Mouse (Mus musculus): ENCODE data around the gene Tigit.

The Tigit gene

GRCm38 (mm10) chr16:43618286-43618685 is 45.7 kb downstream of the Tigit start:
- no peak for DNase-seq

GRCm38 (mm10) chr16:43617346-43617745 is 46.6 kb downstream of the Tigit start:
- no peak for DNase-seq

GRCm38 (mm10) chr16:43616348-43616747 is 47.6 kb downstream of the Tigit start:
- no peak for DNase-seq

GRCm38 (mm10) chr16:43610375-43610774 is 53.6 kb downstream of the Tigit start:
- no peak for DNase-seq

- DNase-seq: no peak
Observed at GRCm38 (mm10) chr16:43608066-43608465, 55.9 kb downstream of the Tigit start.

GRCm38 (mm10) chr16:43607086-43607485 is 56.9 kb downstream of the Tigit start:
- no peak for DNase-seq

- DNase-seq: no peak
Observed at GRCm38 (mm10) chr16:43604399-43605013, 59.4 kb downstream of the Tigit start.

GRCm38 (mm10) chr16:43603591-43604141 is 60.3 kb downstream of the Tigit start:
- DNase-seq: no peak

GRCm38 (mm10) chr16:43602573-43602972 is 61.4 kb downstream of the Tigit start:
- no peak for DNase-seq

- no peak for DNase-seq
Observed at GRCm38 (mm10) chr16:43599707-43600106, 64.2 kb downstream of the Tigit start.
